Mouse (Mus musculus): ENCODE data around the gene Rnaseh1.

The Rnaseh1 gene

GRCm38 (mm10) chr12:28622167-28622532 lies 27.3 kb upstream of the Rnaseh1 start:
- no peaks in the 10 kb centered on the region for H3K27me3 ChIP-seq (ENCODE audit: insufficient read depth, low read length)
- H3K4me1 ChIP-seq (replicated peaks; ENCODE audit: low read depth, low read length): no peaks in the 10 kb centered on the region
- TF ChIP-seq POU5F1 (IDR thresholded peaks at IDR 0.05; ENCODE audit: borderline replicate concordance, low read length): no peak
- no peak for TF ChIP-seq CTCF (conservative IDR thresholded peaks at IDR 0.05; ENCODE audit: low read length)
- no peak for TF ChIP-seq NANOG (IDR thresholded peaks at IDR 0.05; ENCODE audit: borderline replicate concordance, low read length)
- no peak overlapping the region for H3K4me3 ChIP-seq (replicated peaks; ENCODE audit: low read length)
- no peaks in the 10 kb centered on the region for H3K36me3 ChIP-seq (ENCODE audit: insufficient read depth, low read length)
- H3K9me3 ChIP-seq (ENCODE audit: low read length): no peaks in the 10 kb centered on the region

GRCm38 (mm10) chr12:28622641-28623040 lies 26.8 kb upstream of the Rnaseh1 start:
- TF ChIP-seq CTCF (conservative IDR thresholded peaks at IDR 0.05; ENCODE audit: low read length): no peak
- no peak for TF ChIP-seq NANOG (IDR thresholded peaks at IDR 0.05; ENCODE audit: borderline replicate concordance, low read length)
- no peak for TF ChIP-seq POU5F1 (IDR thresholded peaks at IDR 0.05; ENCODE audit: borderline replicate concordance, low read length)
- no peaks in the 10 kb centered on the region for H3K27me3 ChIP-seq (ENCODE audit: insufficient read depth, low read length)
- no peaks in the 10 kb centered on the region for H3K4me1 ChIP-seq (replicated peaks; ENCODE audit: low read depth, low read length)
- no peaks in the 10 kb centered on the region for H3K9me3 ChIP-seq (ENCODE audit: low read length)
- H3K4me3 ChIP-seq (replicated peaks; ENCODE audit: low read length): no peak overlapping the region
- no peaks in the 10 kb centered on the region for H3K36me3 ChIP-seq (ENCODE audit: insufficient read depth, low read length)

- TF ChIP-seq NANOG (IDR thresholded peaks at IDR 0.05; ENCODE audit: borderline replicate concordance, low read length) (no peak), POU5F1 (IDR thresholded peaks at IDR 0.05; ENCODE audit: borderline replicate concordance, low read length) (no peak), CTCF (conservative IDR thresholded peaks at IDR 0.05; ENCODE audit: low read length) (no peak)
Measured at GRCm38 (mm10) chr12:28623195-28623594, 26.2 kb upstream of the Rnaseh1 start, which contains the start of gene Colec11. Colec11 (minus strand) TSS chr12:28623377.

GRCm38 (mm10) chr12:28624251-28624650 lies 25.2 kb upstream of the Rnaseh1 start:
- TF ChIP-seq POU5F1 (IDR thresholded peaks at IDR 0.05; ENCODE audit: borderline replicate concordance, low read length) (no peak), CTCF (conservative IDR thresholded peaks at IDR 0.05; ENCODE audit: low read length) (no peak), NANOG (IDR thresholded peaks at IDR 0.05; ENCODE audit: borderline replicate concordance, low read length) (no peak)
- H3K36me3 ChIP-seq (ENCODE audit: insufficient read depth, low read length): peaks cover 12% of the 10 kb centered on the region
- peaks cover 1% of the 10 kb centered on the region; the same call in 1 of the 2 replicates for H3K4me1 ChIP-seq (replicated peaks; ENCODE audit: low read depth, low read length)

More at GRCm38 (mm10) chr12:28623195-28623594, 26.2 kb upstream of the Rnaseh1 start, which contains the start of gene Colec11:
- Histone ChIP-seq H3K36me3 (ENCODE audit: insufficient read depth, low read length) (peaks cover 3% of the 10 kb centered on the region; the same call in 1 of the 2 replicates), H3K4me1 (replicated peaks; ENCODE audit: low read depth, low read length) (no peaks in the 10 kb centered on the region), H3K9me3 (ENCODE audit: low read length) (no peaks in the 10 kb centered on the region), H3K4me3 (replicated peaks; ENCODE audit: low read length) (no peak within 1 kb of the TSS), H3K27me3 (ENCODE audit: insufficient read depth, low read length) (no peaks in the 10 kb centered on the region)

GRCm38 (mm10) chr12:28625407-28625806 lies 24.0 kb upstream of the Rnaseh1 start:
- no peak overlapping the region for H3K4me3 ChIP-seq (replicated peaks; ENCODE audit: low read length)
- H3K4me1 ChIP-seq (replicated peaks; ENCODE audit: low read depth, low read length): peaks cover 13% of the 10 kb centered on the region
- peaks cover 23% of the 10 kb centered on the region for H3K36me3 ChIP-seq (ENCODE audit: insufficient read depth, low read length)
- H3K9me3 ChIP-seq (ENCODE audit: low read length): no peaks in the 10 kb centered on the region
- TF ChIP-seq POU5F1 (IDR thresholded peaks at IDR 0.05; ENCODE audit: borderline replicate concordance, low read length): no peak
- TF ChIP-seq CTCF (conservative IDR thresholded peaks at IDR 0.05; ENCODE audit: low read length): no peak
- no peak for TF ChIP-seq NANOG (IDR thresholded peaks at IDR 0.05; ENCODE audit: borderline replicate concordance, low read length)
- H3K27me3 ChIP-seq (ENCODE audit: insufficient read depth, low read length): no peaks in the 10 kb centered on the region

More at GRCm38 (mm10) chr12:28624251-28624650, 25.2 kb upstream of the Rnaseh1 start:
- H3K9me3 ChIP-seq (ENCODE audit: low read length): no peaks in the 10 kb centered on the region
- no peaks in the 10 kb centered on the region for H3K27me3 ChIP-seq (ENCODE audit: insufficient read depth, low read length)
- no peak overlapping the region for H3K4me3 ChIP-seq (replicated peaks; ENCODE audit: low read length)

GRCm38 (mm10) chr12:28627092-28627491 lies 22.3 kb upstream of the Rnaseh1 start:
- Histone ChIP-seq H3K4me1 (replicated peaks; ENCODE audit: low read depth, low read length) (peaks cover 29% of the 10 kb centered on the region), H3K4me3 (replicated peaks; ENCODE audit: low read length) (no peak overlapping the region), H3K27me3 (ENCODE audit: insufficient read depth, low read length) (no peaks in the 10 kb centered on the region), H3K36me3 (ENCODE audit: insufficient read depth, low read length) (peaks cover 40% of the 10 kb centered on the region), H3K9me3 (ENCODE audit: low read length) (no peaks in the 10 kb centered on the region)
- TF ChIP-seq NANOG (IDR thresholded peaks at IDR 0.05; ENCODE audit: borderline replicate concordance, low read length): no peak
- TF ChIP-seq POU5F1 (IDR thresholded peaks at IDR 0.05; ENCODE audit: borderline replicate concordance, low read length): no peak
- no peak for TF ChIP-seq CTCF (conservative IDR thresholded peaks at IDR 0.05; ENCODE audit: low read length)

GRCm38 (mm10) chr12:28628436-28628835 lies 21.0 kb upstream of the Rnaseh1 start:
- Histone ChIP-seq H3K4me3 (replicated peaks; ENCODE audit: low read length) (no peak overlapping the region), H3K36me3 (ENCODE audit: insufficient read depth, low read length) (peaks cover 53% of the 10 kb centered on the region), H3K27me3 (ENCODE audit: insufficient read depth, low read length) (no peaks in the 10 kb centered on the region), H3K9me3 (ENCODE audit: low read length) (no peaks in the 10 kb centered on the region), H3K4me1 (replicated peaks; ENCODE audit: low read depth, low read length) (peaks cover 41% of the 10 kb centered on the region)
- TF ChIP-seq CTCF (conservative IDR thresholded peaks at IDR 0.05; ENCODE audit: low read length): no peak
- TF ChIP-seq POU5F1 (IDR thresholded peaks at IDR 0.05; ENCODE audit: borderline replicate concordance, low read length): no peak
- no peak for TF ChIP-seq NANOG (IDR thresholded peaks at IDR 0.05; ENCODE audit: borderline replicate concordance, low read length)

GRCm38 (mm10) chr12:28635058-28635534 lies 14.3 kb upstream of the Rnaseh1 start:
- Histone ChIP-seq H3K9me3 (ENCODE audit: low read length) (no peaks in the 10 kb centered on the region), H3K4me1 (replicated peaks; ENCODE audit: low read depth, low read length) (peaks cover 34% of the 10 kb centered on the region), H3K36me3 (ENCODE audit: insufficient read depth, low read length) (peaks cover 50% of the 10 kb centered on the region), H3K4me3 (replicated peaks; ENCODE audit: low read length) (peak overlapping the region; percentile 94), H3K27me3 (ENCODE audit: insufficient read depth, low read length) (no peaks in the 10 kb centered on the region)
- no peak for TF ChIP-seq CTCF (conservative IDR thresholded peaks at IDR 0.05; ENCODE audit: low read length)
- TF ChIP-seq NANOG (IDR thresholded peaks at IDR 0.05; ENCODE audit: borderline replicate concordance, low read length): no peak
- no peak for TF ChIP-seq POU5F1 (IDR thresholded peaks at IDR 0.05; ENCODE audit: borderline replicate concordance, low read length)

Measured in E14TG2a.4 (cell line).